9 mouse cellular contexts compared by ENCODE assay signal in genomic region chr1:64918810-64919528, GRCm38 (mm10). TPM values are rescaled to one million over a fixed set of nuclear protein-coding genes. Genes with fewer than 3 reads are reported as not detected.
DNase-seq lines count a peak whose midpoint lies in the region; ATAC-seq and TF ChIP-seq lines count a peak whose summit lies in the region.
"Had no signal": no experiment of that assay in that cellular context is flagged by ENCODE, and none has a peak within 500 bp of the region (broad histone marks: within the 10 kb centered on the region; RNA-seq: fewer than 3 reads in every experiment).

No protein-coding gene starts in this region.

- TF ChIP-seq POLR2A in limb, embryonic 14.5 days (IDR thresholded peaks at IDR 0.05; ENCODE audit: borderline replicate concordance, extremely low read depth, insufficient read depth, insufficient read length), result no peak

- no peak for ATAC-seq in liver, embryonic 14.5 days (ENCODE audit: insufficient read depth)
- ATAC-seq in liver, embryonic 11.5 days (replicated peaks; ENCODE audit: low FRiP score), result no peak
- peak; percentile 71 for ATAC-seq in intestine, embryonic 15.5 days
- peak; percentile 66 for ATAC-seq in limb, embryonic 14.5 days (ENCODE audit: low FRiP score, low read depth)
- no peak for ATAC-seq in monocyte, adult 5-6 weeks (replicated peaks; ENCODE audit: insufficient number of reproducible peaks, low FRiP score, low TSS enrichment, poor library complexity, severe bottlenecking)

- H3K9ac ChIP-seq in liver, embryonic 14.5 days (replicated peaks), result no peak overlapping the region
- H3K9ac ChIP-seq in liver, embryonic 11.5 days (ENCODE audit: low read depth, low read length), result no peak overlapping the region
- no peak overlapping the region for H3K9ac ChIP-seq in intestine, embryonic 15.5 days
- H3K9ac ChIP-seq in limb, embryonic 14.5 days (ENCODE audit: low read depth, low read length, severe bottlenecking), result no peak overlapping the region

- H3K27ac ChIP-seq in liver, embryonic 14.5 days, result no peak overlapping the region
- no peak overlapping the region for H3K27ac ChIP-seq in liver, embryonic 11.5 days (ENCODE audit: low read depth, low read length)
- no peak overlapping the region for H3K27ac ChIP-seq in intestine, embryonic 15.5 days
- no peak overlapping the region for H3K27ac ChIP-seq in limb, embryonic 14.5 days (replicated peaks; ENCODE audit: low read depth, low read length)

- TF ChIP-seq EP300 in liver, embryonic 14.5 days (IDR thresholded peaks at IDR 0.05; ENCODE audit: low read depth), result no peak

- TF ChIP-seq CTCF in liver, embryonic 14.5 days (IDR thresholded peaks at IDR 0.05; ENCODE audit: low read depth), result peak; percentile 28; the same call in 1 of the 2 replicates

- no peaks in the 10 kb centered on the region for H3K27me3 ChIP-seq in liver, embryonic 14.5 days (ENCODE audit: control insufficient read depth, insufficient read depth, low read length)
- H3K27me3 ChIP-seq in liver, embryonic 11.5 days (replicated peaks; ENCODE audit: control insufficient read depth, insufficient read depth, low read length), result no peaks in the 10 kb centered on the region
- no peaks in the 10 kb centered on the region for H3K27me3 ChIP-seq in intestine, embryonic 15.5 days (replicated peaks)
- H3K27me3 ChIP-seq in limb, embryonic 14.5 days (ENCODE audit: control insufficient read depth, insufficient read depth, low read length), result no peaks in the 10 kb centered on the region

- H3K4me1 ChIP-seq in liver, embryonic 14.5 days (replicated peaks; ENCODE audit: control insufficient read depth in 2 of 2, insufficient read depth in 2 of 2, low read length in 1 of 2), result no peaks in the 10 kb centered on the region
- no peaks in the 10 kb centered on the region for H3K4me1 ChIP-seq in liver, embryonic 11.5 days (replicated peaks; ENCODE audit: control insufficient read depth, insufficient read depth, low read length)
- no peaks in the 10 kb centered on the region for H3K4me1 ChIP-seq in intestine, embryonic 15.5 days (replicated peaks)
- peaks cover 17% of the 10 kb centered on the region; the same call in 1 of the 2 replicates for H3K4me1 ChIP-seq in limb, embryonic 14.5 days (ENCODE audit: control insufficient read depth, insufficient read depth, low read length)

- DNase-seq in liver, embryonic 14.5 days (ENCODE audit: low read depth in 3 of 3, low spot score in 3 of 3), result no peak
- DNase-seq in liver, embryonic 11.5 days (ENCODE audit: low spot score), result no peak
- DNase-seq in brain, embryonic 18.5 days (ENCODE audit: low read depth, low spot score), result peak; percentile 34
- DNase-seq in frontal cortex, adult 2 months (ENCODE audit: extremely low spot score in 1 of 2, low spot score in 1 of 2), result peak; percentile 52 to 81
- DNase-seq in limb, embryonic 14.5 days (ENCODE audit: low spot score), result peak; percentile 76
- DNase-seq in retina, postnatal 7 days (ENCODE audit: low read depth, low spot score), result peak; percentile 28

- 48% methylated on average over 14 of the region's 14 CpGs for WGBS in liver, embryonic 14.5 days (ENCODE audit: insufficient replicate concordance)
- WGBS in liver, embryonic 11.5 days, result 59% methylated on average over 14 of the region's 14 CpGs
- 59% methylated on average over 14 of the region's 14 CpGs for WGBS in intestine, embryonic 15.5 days
- 48% methylated on average over 14 of the region's 14 CpGs for whole genome bisulfite sequencing in limb, embryonic 14.5 days

- no peak overlapping the region for H3K4me3 ChIP-seq in liver, embryonic 14.5 days (ENCODE audit: insufficient read depth in 1 of 2, low read depth in 2 of 2, low read length in 2 of 2)
- H3K4me3 ChIP-seq in liver, embryonic 11.5 days (ENCODE audit: low read depth, low read length), result no peak overlapping the region
- H3K4me3 ChIP-seq in intestine, embryonic 15.5 days (replicated peaks), result no peak overlapping the region
- no peak overlapping the region for H3K4me3 ChIP-seq in limb, embryonic 14.5 days (replicated peaks; ENCODE audit: low read length)
- H3K4me3 ChIP-seq: erythroblast, embryonic 14.5 days had no signal

- no peaks in the 10 kb centered on the region for H3K36me3 ChIP-seq in liver, embryonic 14.5 days (replicated peaks; ENCODE audit: control insufficient read depth, insufficient read depth, low read depth)
- H3K36me3 ChIP-seq in liver, embryonic 11.5 days (ENCODE audit: control insufficient read depth, insufficient read depth, low read length), result no peaks in the 10 kb centered on the region
- H3K36me3 ChIP-seq in intestine, embryonic 15.5 days, result no peaks in the 10 kb centered on the region
- peaks cover 5% of the 10 kb centered on the region; the same call in 1 of the 2 replicates for H3K36me3 ChIP-seq in limb, embryonic 14.5 days (ENCODE audit: control insufficient read depth, insufficient read depth, low read length)

- H3K4me2 ChIP-seq in liver, embryonic 14.5 days (ENCODE audit: low read depth), result 0 out of 2 replicates have a peak overlapping the region, but pooled peaks have one; percentile 3
- no peak overlapping the region for H3K4me2 ChIP-seq in liver, embryonic 11.5 days
- H3K4me2 ChIP-seq in intestine, embryonic 15.5 days (replicated peaks), result no peak overlapping the region
- H3K4me2 ChIP-seq in limb, embryonic 14.5 days (replicated peaks; ENCODE audit: low read depth, low read length, severe bottlenecking), result no peak overlapping the region

- H3K9me3 ChIP-seq in liver, embryonic 14.5 days (ENCODE audit: control insufficient read depth, low read length), result no peaks in the 10 kb centered on the region
- H3K9me3 ChIP-seq in liver, embryonic 11.5 days (ENCODE audit: control insufficient read depth, low read length), result no peaks in the 10 kb centered on the region
- no peaks in the 10 kb centered on the region for H3K9me3 ChIP-seq in intestine, embryonic 15.5 days
- H3K9me3 ChIP-seq in limb, embryonic 14.5 days (ENCODE audit: control insufficient read depth, low read length), result no peaks in the 10 kb centered on the region

RNA-seq across cellular contexts. Expression of gene Plekhm3, which starts 37.7 kb away (rescaled TPM):
- polyA plus RNA-seq in liver, embryonic 14.5 days (2012; rRNA removed), result 0.61 and 0.63 TPM in 2 replicates
- polyA plus RNA-seq in liver, embryonic 14.5 days (2014; fragmentation: Nextera tagmentation; extraction: Ambion mirVana), result 0.58 and 1.1 TPM in 2 replicates
- polyA plus RNA-seq in liver, embryonic 11.5 days (2014; fragmentation: Nextera tagmentation; extraction: Ambion mirVana), result 3.8 and 5.6 TPM in 2 replicates
- polyA plus RNA-seq in frontal cortex, adult 2 months (2012; rRNA removed), result 13.3 and 15.1 TPM in 2 replicates
- polyA plus RNA-seq in intestine, embryonic 15.5 days (2015; fragmentation: Nextera tagmentation; extraction: Ambion mirVana), result 4.7 and 5.9 TPM in 2 replicates
- polyA plus RNA-seq in limb, embryonic 14.5 days (2012; rRNA removed), result 3.7 and 3.9 TPM in 2 replicates
- polyA plus RNA-seq in limb, embryonic 14.5 days (2014; fragmentation: Nextera tagmentation; extraction: Ambion mirVana), result 6.0 and 8.0 TPM in 2 replicates
- total RNA-seq in monocyte, adult 5-6 weeks (2017), result 34.9 to 63.1 TPM (median 38.9 TPM) in 3 replicates

Comparison
In these comparisons a context has a peak if more than half of its experiments do, and no peak if none do; other contexts are left out.
1. ATAC-seq: peak in intestine, embryonic 15.5 days (single experiment) and limb, embryonic 14.5 days (single experiment); none in liver, embryonic 14.5 days (single experiment), liver, embryonic 11.5 days (single experiment) and monocyte, adult 5-6 weeks (single experiment).
2. DNase-seq: peak in brain, embryonic 18.5 days (single experiment), frontal cortex, adult 2 months (2 of 2), limb, embryonic 14.5 days (single experiment) and retina, postnatal 7 days (single experiment); none in liver, embryonic 14.5 days (0 of 3) and liver, embryonic 11.5 days (single experiment).